Mouse (Mus musculus) midbrain, embryonic 13.5 days (tissue): ENCODE measurements around the gene Cdh1. TPM values are rescaled to one million over a fixed set of nuclear protein-coding genes. Genes with fewer than 3 reads are reported as not detected.

Experiments used
- ATAC-seq: fragments of 200-750 bp; cut with Nextera tagmentation; 2 replicates; pipeline ENCODE4 v1.8.0; 2017; ENCODE audit warnings: mild to moderate bottlenecking, moderate TSS enrichment, moderate library complexity
- H3K27ac ChIP-seq: fragments of 300-500 bp; sonication (generic); 2 replicates; pipeline ENCODE4 v1.5.1; 2015; ENCODE audit warnings: inconsistent platforms, mild to moderate bottlenecking, moderate library complexity
- H3K27me3 ChIP-seq: fragments of 300-500 bp; sonication (generic); 2 replicates; pipeline ENCODE4 v1.6.1; 2015; ENCODE audit warnings: mild to moderate bottlenecking, inconsistent platforms
- H3K36me3 ChIP-seq: fragments of 300-500 bp; sonication (generic); 2 replicates; pipeline ENCODE4 v1.6.1; 2015; ENCODE audit warnings: mild to moderate bottlenecking, inconsistent platforms
- H3K4me1 ChIP-seq: fragments of 300-500 bp; sonication (generic); replicated peaks from 2 replicates; pipeline ENCODE4 v1.6.1; 2015; ENCODE audit warnings: inconsistent platforms
- H3K4me2 ChIP-seq: fragments of 300-500 bp; sonication (generic); replicated peaks from 2 replicates; pipeline ENCODE4 v1.6.1; 2015; ENCODE audit warnings: moderate library complexity, mild to moderate bottlenecking, inconsistent platforms
- H3K4me3 ChIP-seq: fragments of 300-500 bp; sonication (generic); replicated peaks from 2 replicates; pipeline ENCODE4 v1.5.1; 2015; ENCODE audit warnings: mild to moderate bottlenecking, inconsistent platforms
- H3K9ac ChIP-seq: fragments of 300-500 bp; sonication (generic); replicated peaks from 2 replicates; pipeline ENCODE4 v1.6.1; 2015; ENCODE audit warnings: mild to moderate bottlenecking, inconsistent platforms
- H3K9me3 ChIP-seq: fragments of 300-500 bp; sonication (generic); 2 replicates; pipeline ENCODE4 v1.6.1; 2016; ENCODE audit warnings: mild to moderate bottlenecking, inconsistent platforms
- WGBS: fragments of 180-500 bp; shearing (Covaris S2); methylation state at CpG from one replicate; pipeline ENCODE4 v1.1.7; 2015; 5-methylcytosine and 5-hydroxymethylcytosine counted together
- polyA plus RNA-seq: library from polyadenylated mRNA; unstranded; fragments of >200 nt; fragmentation: Nextera tagmentation; extraction: Ambion mirVana; gene quantifications from 2 replicates; pipeline ENCODE4 v1.2.1, GENCODE M21; 2015

Gene Cdh1
- polyA plus RNA-seq, 1 experiment from 2014 or later = 3.3 TPM

- no peak for ATAC-seq
Measured at GRCm38 (mm10) chr8:106697748-106698248, 94.6 kb downstream of the Cdh1 start.

DNA sequence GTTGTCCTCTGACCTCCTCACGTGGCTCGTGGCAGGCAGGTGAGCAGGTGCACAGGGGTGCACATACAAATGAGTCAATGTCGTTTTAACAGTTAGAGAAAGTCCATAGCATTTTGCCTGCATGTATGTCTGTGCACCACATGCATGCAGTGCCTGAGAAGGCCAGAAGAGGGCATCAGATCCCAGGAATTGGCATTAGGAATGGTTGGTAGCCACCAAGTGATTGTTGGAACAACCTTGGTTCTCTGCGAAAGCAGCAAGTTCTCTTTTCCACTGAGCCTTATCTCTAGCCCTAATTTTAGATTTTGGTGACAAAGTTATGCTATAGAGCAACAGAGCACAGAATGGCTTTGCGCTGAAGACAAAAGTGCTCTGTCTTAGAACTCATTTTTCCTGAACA is 96.4 kb downstream of the Cdh1 start:
- no peak for ATAC-seq
- 79% methylated on average over 5 of the region's 5 CpGs for WGBS
- H3K4me2 ChIP-seq = no peak overlapping the region

More at GRCm38 (mm10) chr8:106697748-106698248, 94.6 kb downstream of the Cdh1 start:
- no peaks in the 10 kb centered on the region for H3K9me3 ChIP-seq
- H3K4me1 ChIP-seq = no peaks in the 10 kb centered on the region
- H3K4me2 ChIP-seq = no peak overlapping the region
- H3K27ac ChIP-seq = no peak overlapping the region
- WGBS = 88% methylated on average over 3 of the region's 3 CpGs
- no peaks in the 10 kb centered on the region for H3K27me3 ChIP-seq
- H3K9ac ChIP-seq = no peak overlapping the region
- no peak overlapping the region for H3K4me3 ChIP-seq
- peaks cover 55% of the 10 kb centered on the region for H3K36me3 ChIP-seq

GRCm38 (mm10) chr8:106700131-106700530 is 97.0 kb downstream of the Cdh1 start:
- Histone ChIP-seq H3K27ac (no peak overlapping the region), H3K4me3 (no peak overlapping the region), H3K9me3 (no peaks in the 10 kb centered on the region), H3K27me3 (no peaks in the 10 kb centered on the region), H3K4me2 (no peak overlapping the region), H3K36me3 (peaks cover 52% of the 10 kb centered on the region), H3K4me1 (no peaks in the 10 kb centered on the region), H3K9ac (no peak overlapping the region)
- 96% methylated on average over 6 of the region's 6 CpGs for WGBS
- no peak for ATAC-seq

More for the DNA sequence above, 96.4 kb downstream of the Cdh1 start:
- Histone ChIP-seq H3K9ac (no peak overlapping the region), H3K36me3 (peaks cover 53% of the 10 kb centered on the region), H3K27ac (no peak overlapping the region), H3K27me3 (no peaks in the 10 kb centered on the region), H3K4me1 (no peaks in the 10 kb centered on the region), H3K9me3 (no peaks in the 10 kb centered on the region), H3K4me3 (no peak overlapping the region)

GRCm38 (mm10) chr8:106701360-106701759 is 98.2 kb downstream of the Cdh1 start:
- no peaks in the 10 kb centered on the region for H3K27me3 ChIP-seq
- no peak overlapping the region for H3K9ac ChIP-seq
- H3K9me3 ChIP-seq = no peaks in the 10 kb centered on the region
- H3K36me3 ChIP-seq = peaks cover 44% of the 10 kb centered on the region
- H3K4me1 ChIP-seq = no peaks in the 10 kb centered on the region
- H3K4me2 ChIP-seq = no peak overlapping the region
- H3K27ac ChIP-seq = no peak overlapping the region
- H3K4me3 ChIP-seq = no peak overlapping the region
- ATAC-seq = no peak
- 96% methylated on average over 3 of the region's 3 CpGs for WGBS

- Histone ChIP-seq H3K4me2 (no peak overlapping the region), H3K36me3 (peaks cover 16% of the 10 kb centered on the region), H3K9ac (no peak overlapping the region), H3K4me1 (no peaks in the 10 kb centered on the region), H3K4me3 (no peak overlapping the region), H3K27me3 (no peaks in the 10 kb centered on the region), H3K27ac (0 out of 2 replicates have a peak overlapping the region, but pooled peaks have one; percentile 42), H3K9me3 (no peaks in the 10 kb centered on the region)
- no peak for ATAC-seq
- 90% methylated on average over 9 of the region's 9 CpGs for WGBS
Measured at GRCm38 (mm10) chr8:106704199-106704900, 101.2 kb downstream of the Cdh1 start.

DNA sequence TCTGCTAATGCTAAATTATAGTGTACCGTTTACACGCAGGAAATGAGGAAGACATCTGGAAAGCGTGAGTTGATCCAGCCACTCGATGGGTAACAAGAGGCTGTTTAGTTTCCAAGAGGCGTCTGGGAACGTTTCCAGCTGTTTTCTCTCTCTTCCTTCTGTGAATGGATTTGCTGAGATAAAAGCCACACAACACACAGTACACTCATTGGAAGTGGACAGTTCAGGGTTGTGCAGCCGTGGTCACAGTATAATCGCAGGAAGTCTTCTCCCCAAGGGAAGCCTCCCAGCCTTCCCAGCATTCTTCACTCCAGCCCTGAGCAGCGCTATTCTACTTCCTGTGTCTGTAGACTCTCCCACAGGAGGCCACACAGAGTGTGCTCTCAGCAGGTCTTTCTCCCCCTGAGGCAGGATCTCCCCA is 101.8 kb downstream of the Cdh1 start:
- no peak overlapping the region for H3K4me3 ChIP-seq
- H3K27me3 ChIP-seq = no peaks in the 10 kb centered on the region
- no peak overlapping the region for H3K9ac ChIP-seq
- H3K9me3 ChIP-seq = no peaks in the 10 kb centered on the region
- H3K36me3 ChIP-seq = peaks cover 11% of the 10 kb centered on the region
- WGBS = 73% methylated on average over 9 of the region's 9 CpGs
- ATAC-seq = no peak
- no peak overlapping the region for H3K4me2 ChIP-seq
- H3K4me1 ChIP-seq = no peaks in the 10 kb centered on the region
- 0 out of 2 replicates have a peak overlapping the region, but pooled peaks have one; percentile 42 for H3K27ac ChIP-seq

GRCm38 (mm10) chr8:106706194-106706593 is 103.0 kb downstream of the Cdh1 start:
- Histone ChIP-seq H3K36me3 (no peaks in the 10 kb centered on the region), H3K9me3 (no peaks in the 10 kb centered on the region), H3K27me3 (no peaks in the 10 kb centered on the region), H3K27ac (peak overlapping the region; percentile 35; the same call in 1 of the 2 replicates), H3K9ac (no peak overlapping the region), H3K4me1 (no peaks in the 10 kb centered on the region), H3K4me2 (no peak overlapping the region), H3K4me3 (no peak overlapping the region)
- WGBS = 86% methylated on average over 6 of the region's 6 CpGs
- no peak for ATAC-seq

GRCm38 (mm10) chr8:106710002-106710401 is 106.9 kb downstream of the Cdh1 start:
- Histone ChIP-seq H3K9me3 (no peaks in the 10 kb centered on the region), H3K27me3 (no peaks in the 10 kb centered on the region), H3K9ac (no peak overlapping the region), H3K27ac (no peak overlapping the region), H3K36me3 (no peaks in the 10 kb centered on the region), H3K4me2 (no peak overlapping the region), H3K4me3 (no peak overlapping the region), H3K4me1 (no peaks in the 10 kb centered on the region)
- 97% methylated on average over 2 of the region's 2 CpGs for WGBS
- ATAC-seq = no peak

DNA sequence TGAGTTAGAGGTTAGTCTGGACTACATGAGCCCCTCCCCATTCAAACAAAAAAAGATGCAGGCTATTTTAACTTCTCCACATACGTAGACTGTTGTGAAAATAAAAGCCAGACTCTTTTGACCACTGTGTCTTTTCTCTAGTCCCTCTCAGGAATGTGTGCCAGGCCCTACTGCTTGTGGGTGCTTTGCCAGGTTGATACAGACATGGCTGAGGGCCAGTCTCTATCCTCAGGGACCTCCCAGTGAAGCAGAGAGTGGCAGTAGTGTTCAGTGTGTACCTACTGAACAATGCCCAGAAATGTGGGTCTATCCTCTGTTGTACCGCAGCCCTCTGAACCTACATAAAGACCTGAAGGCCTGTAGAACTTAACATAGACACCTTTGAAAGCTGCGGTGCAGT is 109.3 kb downstream of the Cdh1 start:
- Histone ChIP-seq H3K4me1 (no peaks in the 10 kb centered on the region), H3K27ac (no peak overlapping the region), H3K36me3 (no peaks in the 10 kb centered on the region), H3K4me2 (no peak overlapping the region), H3K4me3 (no peak overlapping the region), H3K9ac (no peak overlapping the region), H3K9me3 (no peaks in the 10 kb centered on the region), H3K27me3 (peaks cover 6% of the 10 kb centered on the region; the same call in 1 of the 2 replicates)
- 69% methylated on average over 3 of the region's 3 CpGs for WGBS
- ATAC-seq = no peak

GRCm38 (mm10) chr8:106714297-106714696 is 111.1 kb downstream of the Cdh1 start:
- H3K4me1 ChIP-seq = peaks cover 3% of the 10 kb centered on the region; the same call in 1 of the 2 replicates
- H3K27me3 ChIP-seq = peaks cover 6% of the 10 kb centered on the region; the same call in 1 of the 2 replicates
- WGBS = 69% methylated on average over 4 of the region's 4 CpGs

GRCm38 (mm10) chr8:106718091-106718500 is 114.9 kb downstream of the Cdh1 start:
- peaks cover 31% of the 10 kb centered on the region for H3K27me3 ChIP-seq
- peaks cover 7% of the 10 kb centered on the region; the same call in 1 of the 2 replicates for H3K36me3 ChIP-seq
- H3K4me3 ChIP-seq = no peak overlapping the region
- peak; percentile 80 for ATAC-seq
- H3K9ac ChIP-seq = peak overlapping the region; percentile 29; the same call in 1 of the 2 replicates
- peaks cover 3% of the 10 kb centered on the region; the same call in 1 of the 2 replicates for H3K4me1 ChIP-seq
- no peaks in the 10 kb centered on the region for H3K9me3 ChIP-seq
- H3K4me2 ChIP-seq = peak overlapping the region; percentile 32
- 30% methylated on average over 17 of the region's 17 CpGs for WGBS
- H3K27ac ChIP-seq = peak overlapping the region; percentile 46

More at GRCm38 (mm10) chr8:106714297-106714696, 111.1 kb downstream of the Cdh1 start:
- no peak overlapping the region for H3K9ac ChIP-seq
- peak overlapping the region; percentile 35; the same call in 1 of the 2 replicates for H3K27ac ChIP-seq
- H3K36me3 ChIP-seq = no peaks in the 10 kb centered on the region
- H3K4me2 ChIP-seq = no peak overlapping the region
- no peaks in the 10 kb centered on the region for H3K9me3 ChIP-seq
- ATAC-seq = no peak
- no peak overlapping the region for H3K4me3 ChIP-seq
